Mouse (Mus musculus) common myeloid progenitor, adult 5-6 weeks (primary cell): Measurements from ENCODE around the gene Adora1. TPM values are rescaled to one million over a fixed set of nuclear protein-coding genes. Genes with fewer than 3 reads are reported as not detected.
A peak's percentile ranks its signal among the peaks of the same experiment; 100 is the strongest.

Experiments used
- ATAC-seq: replicated peaks from 2 replicates; pipeline ENCODE4 v1.8.0; 2016; ENCODE audit warnings: low read depth, mild to moderate bottlenecking, moderate TSS enrichment, inconsistent platforms; ENCODE audit not compliant: poor library complexity, severe bottlenecking
- total RNA-seq: library from RNA; stranded (forward); fragments of 200-1000, 187-1606 nt; gene quantifications from 2 replicates; pipeline ENCODE4 v1.2.3, GENCODE M21; 2017

Gene Adora1
- total RNA-seq, 1 experiment from 2014 or later: not detected

DNA sequence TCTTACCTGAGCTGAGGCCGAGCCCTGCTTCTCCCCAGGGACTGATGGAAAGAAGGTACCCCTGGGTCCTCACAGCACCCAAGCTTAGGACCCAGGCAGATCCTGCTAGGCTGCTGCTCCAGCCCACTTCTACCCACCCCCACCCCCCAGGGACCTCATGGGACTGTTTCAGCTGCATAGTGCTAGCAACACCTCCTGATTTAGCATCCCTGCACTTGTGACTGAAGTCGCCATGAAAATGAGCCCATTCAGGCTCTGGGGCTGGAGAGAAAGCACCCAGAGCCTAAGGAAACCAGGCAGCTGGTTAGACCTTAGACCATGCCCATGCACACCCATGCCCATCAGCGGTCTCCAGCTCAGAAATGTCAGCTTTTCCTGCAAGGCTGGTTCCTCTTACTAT, 17.3 kb downstream of the Adora1 start:
- ATAC-seq: no peak

DNA sequence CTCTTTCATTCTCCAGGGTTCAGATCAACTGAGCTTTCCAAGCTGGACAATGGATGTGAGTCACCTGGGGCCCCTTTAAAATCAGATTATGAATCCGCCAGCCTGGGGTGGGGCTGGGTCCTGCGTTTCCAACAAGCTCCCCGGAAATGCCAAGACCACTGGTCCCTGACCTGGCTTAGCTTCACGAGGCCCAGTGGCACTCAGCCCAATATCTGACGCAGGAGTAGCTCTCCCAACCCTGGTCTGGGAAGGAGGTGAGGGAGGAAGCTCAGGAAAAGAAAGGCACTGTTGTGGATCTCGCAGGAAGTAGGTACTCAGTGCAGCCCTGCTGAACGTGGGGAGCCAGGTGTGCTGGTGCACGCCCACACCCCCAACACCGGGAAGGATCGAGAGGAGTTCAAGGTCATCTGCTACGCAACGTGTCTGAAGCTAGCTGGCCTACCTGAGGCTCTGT, 18.2 kb downstream of the Adora1 start:
- no peak for ATAC-seq

DNA sequence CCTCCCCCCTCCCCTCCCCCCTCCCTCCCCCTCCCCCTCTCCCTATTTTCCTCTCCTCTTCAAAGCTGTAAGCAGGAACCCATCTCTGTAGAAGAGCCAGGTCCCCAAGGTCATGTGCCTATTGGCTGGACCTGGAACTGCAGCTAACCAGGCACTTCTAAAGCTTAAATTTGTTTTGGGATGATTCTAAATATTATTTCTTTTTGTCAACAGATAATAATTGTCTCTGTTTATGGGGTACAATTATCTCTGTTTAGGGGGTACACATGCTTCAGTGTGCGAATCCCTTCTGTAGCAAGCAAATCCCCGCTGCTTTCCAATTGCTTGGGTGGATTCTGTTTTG, 18.6 kb downstream of the Adora1 start:
- no peak for ATAC-seq

DNA sequence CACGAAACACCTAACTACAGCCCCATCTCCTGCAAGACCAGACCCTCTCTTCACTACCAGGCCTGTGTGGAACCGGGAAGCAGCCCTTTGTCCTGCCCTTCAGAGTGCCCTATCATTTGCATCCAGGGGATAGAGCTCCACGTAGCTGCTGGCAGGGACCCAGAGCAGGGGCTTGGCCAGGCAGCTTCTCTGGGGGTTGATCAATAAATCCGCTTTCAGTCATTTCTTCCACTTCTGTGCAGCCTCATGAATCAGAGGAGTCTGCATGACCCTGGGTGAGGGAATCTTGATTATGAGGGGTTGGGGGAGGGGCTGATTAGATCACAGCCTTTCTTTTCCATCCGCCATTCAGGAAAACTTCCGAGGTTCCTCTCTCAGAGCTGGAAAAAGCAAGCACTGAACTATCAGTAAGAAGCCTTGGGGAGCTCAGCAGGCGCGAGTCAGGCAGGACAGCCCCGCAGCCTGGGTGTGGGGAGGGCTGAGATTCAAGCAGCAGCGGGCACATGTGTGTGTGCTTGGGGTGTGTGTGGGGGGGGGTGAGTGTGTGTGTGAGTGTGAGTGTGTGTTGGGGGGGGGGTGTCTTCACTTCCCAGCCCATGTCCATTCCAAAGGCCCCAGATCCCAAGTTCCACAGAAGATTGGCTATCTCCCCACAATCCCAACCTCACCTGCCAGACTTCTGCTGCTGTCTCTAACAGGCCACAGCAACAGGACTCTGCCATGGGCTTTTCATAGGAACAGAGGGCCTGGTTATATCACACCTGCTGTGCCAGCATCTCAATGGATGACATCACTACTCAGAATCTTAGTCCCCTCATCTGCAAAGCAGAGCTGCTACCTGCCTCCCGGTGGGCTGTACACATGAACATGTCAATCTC, 19.2 kb downstream of the Adora1 start:
- ATAC-seq: no peak

DNA sequence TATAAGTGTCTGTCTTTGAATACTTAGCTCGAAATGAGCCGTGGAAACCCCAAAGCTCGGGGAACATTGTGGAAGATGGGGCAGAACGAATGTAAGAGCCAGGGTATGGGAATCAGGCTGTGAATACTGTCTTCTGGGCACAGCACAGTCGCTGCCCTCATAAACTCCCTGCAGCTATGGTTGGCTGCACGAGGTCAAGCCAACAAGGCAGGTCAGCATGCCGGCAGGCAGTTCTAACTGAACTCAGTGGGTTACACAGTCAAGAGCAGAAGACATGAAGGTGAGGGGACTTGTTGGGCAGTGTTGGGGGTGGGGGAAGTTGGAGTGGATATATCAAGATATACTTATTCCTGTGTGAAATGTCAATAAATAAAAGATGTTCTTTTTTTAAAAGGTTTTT, 20.2 kb downstream of the Adora1 start:
- ATAC-seq: no peak

DNA sequence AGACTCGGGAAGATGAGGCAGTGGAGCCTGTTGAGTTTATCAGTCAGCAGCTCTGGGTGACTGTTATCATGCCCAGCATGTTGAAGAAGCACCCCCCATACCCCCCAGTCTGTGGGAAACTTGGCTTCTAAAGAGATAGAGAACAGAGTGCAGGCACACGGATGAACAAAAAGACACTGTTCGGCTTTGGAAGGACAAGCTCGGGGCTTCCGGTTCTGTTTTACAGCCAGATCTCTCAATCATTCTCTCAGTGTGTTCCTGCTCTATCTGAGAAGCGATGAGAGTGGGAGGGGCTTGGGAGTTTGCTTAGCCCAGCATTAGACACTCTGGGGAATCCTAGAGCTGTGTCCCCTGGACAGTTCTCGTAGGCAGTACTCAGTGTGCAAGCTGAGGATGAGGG, 21.8 kb downstream of the Adora1 start:
- no peak for ATAC-seq

DNA sequence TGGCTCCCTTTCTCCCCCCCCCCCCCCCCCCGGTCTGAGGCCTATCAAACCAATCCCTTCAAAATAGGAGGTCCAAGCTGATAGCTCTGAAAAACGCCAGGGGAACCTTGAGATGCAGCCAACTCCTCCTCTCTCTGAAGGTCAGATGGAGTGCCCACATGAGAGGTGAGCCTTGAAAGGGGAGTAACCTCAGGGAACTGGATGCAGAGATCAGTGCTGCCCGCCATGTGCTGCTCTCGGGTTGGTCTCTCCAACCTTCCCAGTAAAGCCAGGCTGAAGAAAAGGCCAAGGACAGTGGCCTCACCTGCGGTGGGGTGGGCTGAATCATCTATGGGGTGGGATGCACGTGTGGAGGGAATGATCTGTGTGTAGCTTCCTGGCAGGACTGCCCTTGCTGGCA, 22.9 kb downstream of the Adora1 start:
- ATAC-seq: no peak

DNA sequence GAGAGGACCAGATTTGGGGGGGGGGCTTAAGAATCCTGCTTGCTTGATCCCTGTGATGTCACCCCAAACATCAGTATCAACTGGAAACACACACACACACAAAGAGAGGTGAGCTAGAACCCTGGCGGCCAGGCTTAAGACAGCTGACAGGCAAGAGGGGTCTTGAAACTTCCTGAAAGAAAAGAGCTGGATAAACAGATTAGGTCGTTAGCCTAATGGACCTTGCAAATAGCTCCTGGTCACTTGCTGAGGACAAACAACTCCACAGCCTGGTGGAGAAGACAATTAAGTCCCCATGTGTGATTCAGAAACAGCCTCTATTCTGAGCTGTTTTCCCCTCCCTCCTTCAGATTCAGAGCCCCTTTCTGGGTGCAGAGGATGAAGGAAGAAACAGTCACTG, 23.6 kb downstream of the Adora1 start:
- no peak for ATAC-seq

DNA sequence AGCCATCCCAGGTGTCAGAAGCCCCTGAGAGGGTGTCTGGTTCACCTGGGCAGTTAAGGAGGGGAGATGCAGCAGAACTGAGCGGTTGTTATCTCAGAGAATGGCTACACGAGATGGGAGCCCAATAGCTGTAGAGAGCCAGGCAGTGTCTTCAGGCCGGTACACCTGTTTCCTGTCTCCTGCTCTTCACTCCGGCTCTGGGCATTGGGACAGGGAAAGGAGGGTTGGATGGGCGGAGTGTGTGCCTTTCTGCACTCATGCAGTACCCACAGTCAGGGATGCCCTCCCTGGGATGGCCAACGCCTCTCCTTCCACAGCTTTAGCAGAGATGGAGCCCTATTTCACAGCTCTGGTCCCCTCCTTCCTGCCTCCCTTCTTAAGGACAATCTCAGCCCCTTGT, 24.2 kb downstream of the Adora1 start:
- ATAC-seq: no peak

DNA sequence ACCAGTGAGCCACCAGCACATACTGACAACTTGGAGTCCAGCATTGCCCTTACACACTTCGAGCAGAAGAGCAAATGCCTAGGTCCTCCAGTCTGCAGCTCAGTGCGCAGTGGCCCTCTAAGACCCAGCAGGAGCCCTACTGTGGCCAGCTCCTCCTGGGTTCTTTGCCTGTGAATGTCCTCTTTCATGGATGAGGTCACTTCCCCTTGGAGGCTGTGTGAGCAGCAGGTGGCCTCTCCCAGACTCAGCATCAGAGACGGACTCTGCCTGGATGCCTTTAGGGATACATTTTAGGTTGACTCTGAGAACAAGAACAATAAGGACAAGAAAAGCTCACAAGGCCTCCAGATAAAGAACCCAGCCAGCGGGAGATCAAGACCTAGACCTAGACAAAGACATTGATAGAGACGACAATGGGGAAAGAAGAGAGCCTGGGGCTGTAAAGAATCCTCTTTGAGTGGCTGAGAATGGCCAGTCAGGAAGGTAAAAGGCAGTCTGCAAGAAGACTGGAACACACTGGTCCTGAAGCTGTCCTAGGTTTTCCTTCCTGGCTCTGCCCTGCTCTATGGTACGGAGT, 25.0 kb downstream of the Adora1 start:
- ATAC-seq: no peak

DNA sequence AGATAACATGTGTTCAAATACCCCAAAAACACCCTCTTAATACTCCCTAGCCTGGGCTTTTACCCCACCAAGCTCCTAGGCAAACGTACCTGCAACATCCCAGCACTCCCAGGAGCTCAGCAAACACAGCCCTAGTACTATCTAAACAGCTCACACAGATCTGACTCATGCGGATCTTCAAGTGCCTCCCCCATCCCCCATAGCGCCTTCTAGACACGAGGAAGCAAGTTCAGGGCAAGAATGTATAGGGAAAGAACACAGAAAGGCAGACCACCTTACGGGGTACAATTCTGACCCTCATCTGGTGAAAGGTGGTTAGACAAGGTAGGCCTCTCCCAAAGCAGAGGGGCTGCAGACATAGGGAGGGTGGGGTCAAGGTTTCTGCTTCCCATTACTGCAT, 29.1 kb downstream of the Adora1 start:
- ATAC-seq: no peak

DNA sequence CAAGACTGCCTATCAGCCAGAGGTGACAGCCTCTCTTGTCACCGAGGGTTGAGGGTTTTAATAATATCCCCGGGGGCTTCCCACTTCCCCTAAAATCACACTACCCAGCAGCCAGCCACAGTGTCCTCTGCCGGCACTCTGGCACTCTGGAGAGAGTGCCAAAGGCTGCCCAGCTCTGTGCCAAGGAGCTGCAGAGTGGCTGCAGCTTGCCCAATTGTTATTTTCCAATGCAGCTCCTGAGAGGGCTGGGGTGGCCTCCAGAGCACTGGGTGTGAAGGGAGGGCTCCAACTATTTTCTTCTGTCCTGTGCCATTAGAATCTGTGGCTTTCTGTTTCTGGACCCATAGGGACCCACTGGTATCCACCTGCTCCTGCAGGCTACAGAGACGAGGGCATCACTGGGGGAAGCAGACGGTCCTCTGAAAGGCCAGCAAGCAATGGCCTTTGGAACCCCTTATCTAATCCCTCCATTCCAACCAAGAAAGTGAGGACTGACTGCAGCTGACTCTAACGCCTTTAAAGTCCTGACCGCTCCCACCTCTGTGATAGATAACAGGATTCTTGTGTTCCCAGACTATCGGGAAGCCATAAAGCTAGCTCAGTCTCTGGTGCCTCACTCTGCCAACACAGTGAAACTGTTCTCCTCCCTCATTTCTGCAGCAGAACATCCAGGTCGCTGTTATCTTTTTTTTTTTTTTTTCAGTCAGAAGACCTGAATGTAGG, 29.8 kb downstream of the Adora1 start:
- ATAC-seq: 0 out of 2 replicates have a peak, but pooled peaks have one; percentile 17

DNA sequence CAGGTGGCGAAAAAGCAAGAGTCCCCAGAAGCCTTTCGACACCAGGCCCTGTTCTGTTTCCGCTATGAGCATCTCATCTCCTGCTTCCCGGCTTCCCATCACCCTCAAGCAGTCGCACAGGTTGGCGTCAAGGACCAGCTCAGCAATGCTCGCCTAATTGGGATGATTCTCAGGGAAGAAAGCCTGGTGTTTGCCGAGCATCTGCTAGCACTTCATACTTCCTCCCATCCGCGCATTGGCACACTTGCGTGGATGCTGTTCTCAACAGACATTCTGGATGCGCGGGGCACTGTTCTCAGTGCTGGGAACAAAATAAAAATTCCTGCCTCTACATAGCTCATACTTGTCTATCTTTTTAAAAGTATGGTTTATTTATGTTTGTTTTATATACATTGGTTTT, 31.0 kb downstream of the Adora1 start:
- ATAC-seq: no peak

DNA sequence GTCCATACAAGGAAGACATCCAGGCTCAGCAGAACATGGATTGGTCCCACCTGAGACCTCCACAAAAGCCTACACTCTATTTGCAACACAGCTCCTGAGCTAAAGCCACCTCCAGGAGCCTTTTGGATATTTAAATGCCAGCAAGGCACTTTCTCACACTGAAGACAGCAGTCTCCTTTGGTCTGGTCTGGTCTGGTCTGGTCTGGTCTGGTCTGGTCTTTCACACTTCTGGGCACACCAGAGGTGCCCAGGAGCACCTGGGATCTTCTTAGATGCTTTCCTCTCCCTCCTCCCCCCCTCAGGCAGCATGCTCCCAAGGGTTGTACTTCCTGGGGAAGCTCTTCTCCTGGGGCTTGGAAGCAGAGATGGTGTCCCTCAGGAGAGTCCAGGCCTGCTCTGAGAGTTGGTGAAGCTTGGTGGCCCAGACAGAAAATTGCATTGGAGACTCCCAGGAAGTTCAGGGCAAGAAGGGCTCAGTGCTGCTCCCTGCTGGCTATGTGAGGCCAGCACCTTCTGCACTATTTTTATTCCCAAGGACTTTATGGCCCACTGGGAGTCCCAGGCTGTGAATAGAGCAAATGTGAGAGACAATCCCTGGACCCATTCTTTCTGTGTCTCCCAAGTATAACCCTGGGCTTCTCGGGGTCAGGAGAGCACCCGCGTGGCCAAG, 33.3 kb downstream of the Adora1 start:
- peak; percentile 76 for ATAC-seq

DNA sequence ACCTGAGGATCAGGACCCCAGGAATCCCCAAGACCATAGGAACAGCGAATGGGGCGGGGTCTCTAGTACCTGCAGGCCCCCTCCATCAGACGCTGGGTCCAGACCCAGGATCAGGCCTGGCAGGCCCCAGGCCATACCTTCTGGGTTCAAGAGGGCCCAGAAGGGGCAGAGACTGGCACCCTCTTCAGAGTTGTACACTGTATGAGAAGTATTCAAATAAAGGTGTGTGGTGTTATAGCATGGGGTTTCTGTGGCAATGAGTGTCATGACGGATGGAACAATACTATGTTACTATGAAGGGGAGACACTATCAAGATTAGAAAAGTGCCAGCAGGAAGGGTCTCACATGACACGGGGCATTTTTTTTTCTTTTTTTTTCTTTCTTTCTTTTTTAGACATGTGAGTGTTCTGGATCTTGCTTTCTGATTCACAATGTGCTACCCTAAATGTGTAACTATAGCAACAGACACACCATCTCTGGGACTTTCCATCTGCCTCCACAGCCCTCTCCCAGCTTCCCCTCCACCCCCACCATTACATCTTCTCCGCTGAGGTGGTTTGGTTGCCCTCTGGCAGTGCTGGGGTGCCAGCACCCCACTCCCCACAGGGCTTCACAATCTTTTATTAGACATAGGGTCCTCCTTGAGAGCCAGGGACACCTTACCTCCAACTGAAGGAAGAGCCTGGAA, 34.1 kb downstream of the Adora1 start:
- no peak for ATAC-seq

DNA sequence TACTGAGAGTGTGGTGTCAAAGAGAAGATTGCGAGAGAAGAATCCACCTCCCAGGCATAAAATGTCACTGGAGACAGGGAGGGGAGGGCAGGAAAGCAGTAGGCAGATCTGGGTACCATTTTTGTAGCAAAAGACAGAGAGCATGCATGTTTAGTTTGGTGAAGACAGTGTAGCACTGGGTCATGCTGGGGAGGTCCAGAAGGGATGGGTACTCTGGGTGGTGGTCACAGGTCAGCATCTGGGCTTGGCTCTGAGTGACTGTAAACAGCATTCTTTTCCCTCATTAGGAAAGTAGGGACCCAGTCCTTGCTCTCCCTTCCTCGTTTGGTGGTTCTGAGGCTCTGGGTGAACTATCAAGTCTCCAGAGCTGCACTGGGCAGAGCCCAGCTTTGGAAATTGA, 34.8 kb downstream of the Adora1 start:
- no peak for ATAC-seq

DNA sequence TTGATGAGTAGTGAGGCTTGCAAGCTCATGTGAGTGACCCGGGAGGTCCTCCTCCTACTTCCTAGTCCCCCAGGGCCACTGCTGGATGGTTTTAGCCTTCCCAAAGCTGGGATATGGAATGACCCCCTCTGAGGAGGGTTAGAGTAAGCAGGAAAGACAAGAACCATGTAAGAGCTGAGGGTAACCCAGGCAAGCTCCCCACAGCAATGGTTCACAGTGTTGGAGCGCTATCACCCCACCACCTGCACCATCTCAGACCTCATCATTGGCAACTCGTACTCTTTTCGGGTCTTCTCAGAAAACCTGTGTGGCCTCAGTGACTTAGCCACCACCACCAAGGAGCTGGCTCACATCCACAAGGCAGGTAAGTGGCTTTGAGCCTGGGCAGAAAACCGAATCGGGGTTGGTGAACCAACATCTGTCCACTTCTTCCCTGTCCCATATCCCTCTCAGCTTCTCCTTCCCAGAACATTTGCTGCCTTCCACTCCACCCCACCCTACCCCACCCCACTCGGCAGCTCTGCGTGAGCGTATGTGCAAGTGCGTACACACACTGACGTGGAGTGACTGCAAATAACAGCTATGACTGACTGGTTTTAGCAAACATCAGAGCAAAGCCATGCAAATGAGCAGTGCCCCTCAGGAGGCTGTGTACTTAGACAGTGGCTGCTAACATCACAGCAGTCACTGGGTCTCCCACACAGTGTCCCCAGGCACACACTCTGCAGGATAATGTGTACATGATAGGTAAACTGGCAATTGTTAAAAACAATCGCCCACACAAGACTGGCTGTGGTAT, 36.8 kb downstream of the Adora1 start:
- no peak for ATAC-seq

DNA sequence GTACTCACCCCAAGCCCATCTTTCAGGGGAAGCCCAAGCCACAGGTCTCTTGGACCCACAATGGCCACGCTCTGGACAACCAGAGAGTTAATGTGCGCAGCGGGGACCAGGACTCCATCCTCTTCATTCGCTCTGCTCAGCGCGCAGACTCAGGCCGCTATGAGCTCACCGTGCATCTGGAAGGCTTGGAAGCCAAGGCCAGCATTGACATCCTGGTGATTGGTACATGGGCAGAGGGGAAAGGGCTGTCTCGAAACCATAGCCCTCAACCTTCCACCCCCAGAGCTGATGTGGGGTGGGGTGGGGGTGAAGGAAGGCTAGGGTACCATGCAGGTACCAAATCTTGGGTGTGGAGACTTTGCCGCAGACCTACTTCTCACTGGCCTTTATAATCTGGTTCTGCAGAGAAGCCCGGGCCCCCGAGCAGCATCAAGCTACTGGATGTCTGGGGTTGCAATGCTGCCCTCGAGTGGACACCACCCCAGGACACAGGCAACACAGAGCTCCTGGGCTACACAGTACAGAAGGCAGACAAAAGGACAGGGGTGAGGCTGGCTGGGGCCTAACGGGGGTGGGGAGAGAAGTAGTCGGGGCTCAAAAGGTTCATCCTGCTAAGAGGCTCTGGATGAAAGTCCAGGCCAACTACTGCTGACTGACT, 37.8 kb downstream of the Adora1 start:
- no peak for ATAC-seq

DNA sequence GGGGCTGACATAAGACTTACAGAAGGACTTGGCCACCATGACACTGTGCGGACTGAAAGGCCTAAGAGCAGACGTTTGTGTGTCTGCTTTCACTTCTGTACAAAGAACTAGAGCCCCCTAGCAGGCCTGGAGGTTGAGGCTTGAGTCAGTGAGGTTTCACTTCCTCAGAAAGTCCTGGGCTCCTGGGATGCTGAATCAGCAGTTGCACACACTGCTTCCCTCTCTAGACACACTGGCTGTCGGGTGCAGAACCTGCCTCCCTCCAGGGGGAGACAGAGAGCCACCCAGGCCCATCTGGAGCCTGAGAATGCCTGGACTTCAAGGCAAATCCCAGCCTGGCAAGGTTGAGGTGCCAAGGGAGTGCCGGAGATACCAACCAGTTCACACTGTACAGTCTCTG, 38.8 kb downstream of the Adora1 start:
- peak; percentile 89 for ATAC-seq
